Mouse (Mus musculus) embryo, embryonic 9.5 days (tissue): ENCODE results near the gene Bicdl1.
"Not testable (repeated sequence)": the region's sequence is repeated elsewhere in the genome, so short reads cannot be mapped to it uniquely, and the experiment has no call there.

Experiments
- DNase-seq: peaks from one replicate; pipeline ENCODE4 v3.0.0-alpha.2; 2017; ENCODE audit errors: extremely low spot score

Gene Bicdl1

DNA sequence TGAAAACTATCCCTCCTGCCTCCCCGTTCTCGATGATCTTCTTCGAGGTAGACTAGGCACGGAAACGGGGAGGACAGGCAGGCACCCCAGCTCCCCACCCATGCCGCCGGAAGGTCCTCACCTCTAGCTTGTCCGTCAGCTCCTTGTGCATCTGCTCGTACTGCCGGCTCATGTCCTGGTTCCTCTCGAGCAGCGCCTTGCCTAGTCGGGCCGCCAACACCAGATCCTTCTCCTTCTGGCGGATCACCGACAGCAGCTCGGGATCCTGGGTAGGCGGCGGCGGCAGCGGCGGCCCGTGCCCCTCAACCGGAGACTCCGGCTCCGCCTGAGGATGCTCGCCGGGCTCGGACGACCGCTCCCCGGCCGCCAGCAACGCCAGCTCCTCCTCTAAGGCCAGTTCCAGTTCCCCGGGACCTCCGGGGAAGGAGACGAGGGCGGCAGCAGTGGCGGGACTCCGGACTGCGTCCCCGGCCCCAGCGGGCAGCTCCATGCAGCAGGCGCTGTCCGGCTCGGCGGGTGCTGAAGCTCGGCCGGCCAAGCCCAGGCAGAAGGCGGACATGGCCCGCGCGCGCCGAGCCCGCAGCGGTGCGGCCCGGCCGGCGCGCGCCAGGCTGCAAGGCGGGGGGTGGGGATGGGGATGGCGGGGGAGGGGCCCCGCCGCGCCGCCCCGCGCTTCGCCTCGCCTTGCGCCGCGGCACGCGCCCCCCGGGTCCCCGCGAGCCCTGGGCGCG, at the start of gene Bicdl1:
TSS of gene Bicdl1 (minus strand) at position 621 of the 731 bp plus-strand sequence.
- peak; percentile 87 for DNase-seq

DNA sequence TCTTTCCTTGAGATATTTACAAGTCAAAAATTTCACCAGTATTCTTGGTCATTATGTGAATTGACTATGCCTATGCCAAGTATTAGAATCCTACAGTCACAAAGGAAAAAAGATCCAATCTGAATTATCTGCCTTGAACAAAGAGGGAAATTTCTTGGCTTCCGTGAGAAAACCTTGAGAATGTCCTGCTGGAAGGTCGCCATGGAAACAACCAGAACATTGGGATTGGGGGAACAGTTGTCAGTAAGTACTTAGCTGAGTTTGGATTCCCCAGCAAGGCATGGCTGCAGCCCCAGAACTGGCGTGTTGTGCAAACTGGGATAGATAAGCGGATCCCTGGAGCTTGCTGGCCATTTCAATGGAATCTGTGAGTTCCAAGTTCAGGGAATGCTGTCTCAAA, 45.5 kb upstream of the Bicdl1 start:
- DNase-seq = no peak

DNA sequence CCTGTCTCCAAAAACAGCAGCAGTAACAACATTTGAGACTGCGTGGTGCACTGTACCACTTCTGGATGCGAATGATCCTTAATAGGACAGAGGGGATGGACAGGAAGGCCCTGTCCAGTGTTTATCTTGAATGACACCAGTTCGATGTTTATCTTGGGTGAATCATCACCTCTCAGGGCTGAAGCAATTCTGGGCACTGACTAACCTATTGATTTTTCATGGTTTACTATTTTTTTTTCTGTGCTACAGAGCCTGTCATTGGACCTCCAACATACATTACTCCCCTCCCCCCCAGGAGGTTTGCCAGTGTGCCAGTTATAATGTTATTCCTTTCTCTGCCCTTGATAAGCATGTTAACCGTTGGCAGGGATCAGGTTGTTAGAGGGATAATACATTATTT, 43.9 kb upstream of the Bicdl1 start:
- DNase-seq = no peak

DNA sequence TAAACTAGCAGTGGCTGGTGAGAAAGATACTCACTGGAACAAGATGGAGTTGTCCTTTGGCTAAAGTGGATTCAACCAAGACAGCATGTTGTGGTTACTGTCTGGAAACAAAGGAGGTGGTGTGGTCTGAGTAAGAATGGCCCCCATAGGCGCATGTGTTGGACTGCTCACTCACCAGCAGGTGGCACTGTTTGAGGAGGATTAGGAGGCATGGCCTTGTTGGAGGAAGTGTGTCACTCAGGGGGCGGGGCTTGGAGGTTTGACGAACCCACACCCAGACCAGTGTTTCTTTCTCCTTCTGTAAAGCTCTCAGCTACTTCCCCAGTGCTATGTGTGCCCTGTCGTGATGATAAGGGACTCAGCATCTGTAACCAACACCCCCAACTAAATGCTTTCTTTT, 38.6 kb upstream of the Bicdl1 start:
- DNase-seq = no peak

DNA sequence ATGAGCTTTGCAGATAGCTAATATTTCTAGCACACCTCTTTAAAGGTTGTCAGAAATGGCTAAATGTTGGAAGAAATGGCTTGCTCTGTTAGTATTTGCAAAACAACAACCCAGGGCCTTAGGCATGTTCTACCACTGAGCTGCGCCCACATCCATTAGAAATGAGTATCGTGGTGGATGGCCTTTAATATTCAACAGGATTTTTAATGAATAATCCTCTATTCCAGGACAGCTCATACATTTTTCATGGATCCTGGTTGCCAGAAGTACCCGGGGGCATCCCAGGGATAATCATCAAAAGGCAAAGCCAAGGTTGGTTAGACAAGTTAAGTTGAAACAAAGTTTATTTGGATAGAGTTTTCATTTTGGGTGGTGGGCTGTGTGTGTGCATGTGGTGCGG, 37.7 kb upstream of the Bicdl1 start:
- DNase-seq = no peak

DNA sequence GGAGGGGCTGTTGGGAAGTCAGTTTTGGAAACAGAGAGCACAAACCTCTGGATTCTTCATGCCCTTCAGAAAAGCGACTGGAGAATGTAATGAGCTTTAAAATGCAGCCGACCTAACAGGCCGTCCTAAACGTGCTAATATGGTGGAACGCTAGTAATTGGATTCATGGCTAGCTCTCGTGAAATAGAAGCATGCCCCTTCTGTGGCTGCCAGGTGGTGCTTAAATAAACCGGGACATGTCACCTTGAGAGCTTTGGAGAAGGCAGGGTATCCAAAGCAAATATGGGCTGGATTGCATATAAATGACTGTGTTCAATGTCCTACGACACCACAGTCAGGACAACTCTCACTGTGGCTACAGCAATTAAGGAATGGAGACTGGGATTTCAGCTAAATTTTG, 35.4 kb upstream of the Bicdl1 start:
- no peak for DNase-seq

DNA sequence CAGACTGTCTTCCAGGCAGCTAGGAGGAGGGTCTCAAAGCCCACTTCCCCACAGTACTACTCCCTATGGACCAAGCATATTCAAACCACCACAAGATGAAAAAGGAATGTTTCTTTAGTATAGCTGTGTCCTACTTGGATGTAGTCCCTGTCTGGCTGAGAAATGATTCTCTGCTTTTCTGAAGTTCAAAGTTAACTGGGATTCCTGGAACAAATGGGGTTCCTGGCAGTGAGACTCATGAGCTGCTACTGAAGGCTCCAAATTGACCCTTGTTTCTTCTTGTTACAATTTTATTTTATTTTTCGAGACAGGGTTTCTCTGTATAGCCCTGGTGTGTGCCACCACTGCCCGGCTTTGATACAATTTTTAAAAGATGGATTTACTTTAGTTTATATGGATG, 32.6 kb upstream of the Bicdl1 start:
- no peak for DNase-seq

DNA sequence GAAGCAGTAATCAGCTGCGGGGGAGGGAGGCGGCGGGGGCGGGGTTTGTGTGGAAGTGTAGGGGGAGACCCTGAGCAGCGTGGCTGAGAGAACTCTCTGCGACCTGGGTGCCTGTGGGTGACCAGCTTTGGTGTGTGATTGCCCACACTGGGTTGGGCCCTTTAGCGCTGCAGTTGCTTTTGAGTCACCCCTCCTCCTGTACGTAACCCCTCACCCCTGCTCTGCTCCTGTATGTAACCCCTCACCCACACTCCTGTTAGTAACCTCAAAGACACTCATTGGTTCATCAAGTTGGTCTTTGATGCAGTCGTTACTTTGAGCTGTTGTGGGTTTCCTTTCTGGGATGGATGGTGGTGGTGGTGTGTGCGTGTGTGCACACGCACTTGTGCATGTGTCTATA, 29.5 kb upstream of the Bicdl1 start:
- DNase-seq = no peak

DNA sequence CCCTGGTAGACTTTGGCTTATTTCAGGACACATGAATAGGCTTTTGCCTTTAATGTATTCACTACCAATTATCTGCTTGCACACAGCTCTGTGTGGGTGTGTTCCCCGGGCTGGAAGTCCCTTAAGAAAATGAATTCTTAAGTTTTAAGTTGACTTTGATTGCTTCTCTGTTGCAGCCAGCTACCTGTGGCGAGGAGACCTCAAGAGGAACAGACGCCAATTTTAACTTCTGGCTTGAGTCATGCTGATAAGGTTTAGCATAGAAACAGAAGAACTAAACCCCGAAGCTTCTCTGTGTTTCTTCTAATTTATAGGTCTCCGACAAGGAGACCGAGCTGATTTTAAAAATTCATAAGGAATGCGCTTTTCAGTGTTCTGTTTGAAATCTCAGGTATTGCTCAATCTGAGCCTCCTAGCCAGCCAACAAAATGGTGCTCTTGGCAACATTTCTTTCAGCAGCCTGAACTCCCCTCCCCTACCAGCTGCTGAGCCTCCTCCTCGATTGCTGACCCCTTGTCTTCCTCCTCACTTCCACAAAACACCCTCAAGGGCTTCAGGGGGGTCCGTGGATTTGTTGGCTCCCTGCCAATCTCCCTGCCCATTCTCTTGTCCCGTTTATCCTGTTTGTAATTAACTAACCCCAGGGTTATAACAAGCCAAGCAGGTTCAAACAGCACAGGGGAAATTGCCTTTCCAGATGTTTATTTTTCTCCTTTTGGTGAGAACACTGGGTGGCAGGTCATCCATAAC, 27.2 kb upstream of the Bicdl1 start:
- DNase-seq = peak; percentile 2

DNA sequence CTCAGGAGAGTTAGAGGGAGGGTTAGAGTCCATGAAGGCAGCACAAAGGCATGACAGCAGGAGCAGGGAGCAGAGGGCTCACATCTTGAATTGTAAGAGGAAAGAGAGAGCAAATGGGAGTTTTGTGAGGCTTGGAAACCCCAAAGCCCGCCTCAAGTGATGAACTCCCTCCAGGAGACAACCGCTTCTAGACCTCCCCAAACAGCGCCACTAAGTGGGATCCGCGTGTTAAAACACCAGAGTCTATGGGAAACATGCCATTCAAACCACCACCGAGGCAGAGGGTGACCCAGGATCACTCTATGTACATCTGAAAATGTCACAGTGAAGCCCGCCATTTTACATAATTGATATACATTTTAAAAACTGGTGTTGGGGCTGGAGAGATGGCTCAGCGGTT, 26.1 kb upstream of the Bicdl1 start:
- DNase-seq = no peak

DNA sequence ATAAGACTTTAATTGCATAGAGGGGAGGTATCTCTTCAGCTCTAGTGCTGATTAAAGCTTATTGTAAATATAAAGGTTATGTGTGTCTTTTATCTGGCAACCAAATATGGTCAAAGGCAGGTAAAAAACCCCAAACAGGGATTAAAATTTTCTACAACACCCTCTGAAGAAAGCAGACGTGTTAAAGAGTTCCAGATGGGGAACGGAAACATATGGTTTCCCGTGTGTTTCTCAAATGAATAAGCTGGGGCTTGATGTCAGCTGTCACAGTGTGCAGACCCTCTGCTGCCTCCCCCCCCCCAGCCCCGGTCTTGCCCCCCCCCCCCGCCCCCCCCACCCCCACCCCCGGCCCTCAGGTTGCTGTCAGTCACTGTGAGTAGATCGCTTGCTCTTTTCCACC, 24.1 kb upstream of the Bicdl1 start:
- no peak for DNase-seq

DNA sequence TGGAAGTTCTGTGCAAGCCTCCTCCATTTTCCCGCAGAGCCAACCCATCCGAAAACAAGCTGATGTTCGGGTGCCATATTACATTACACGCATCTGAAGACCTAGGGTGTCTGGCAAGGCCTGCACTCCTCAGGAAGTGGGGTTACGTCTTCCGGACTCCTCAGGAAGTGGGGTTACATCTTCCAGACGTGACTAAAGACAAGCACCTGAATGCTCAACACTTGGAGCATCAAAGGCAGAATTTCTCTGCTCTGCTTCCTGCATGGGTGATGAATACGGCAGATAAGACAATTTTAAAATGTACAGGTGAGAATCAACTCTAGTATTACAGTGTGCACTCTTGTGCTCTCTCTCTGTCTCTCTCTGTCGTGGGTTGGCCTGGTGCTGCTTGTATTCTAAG, 23.4 kb upstream of the Bicdl1 start:
- DNase-seq = no peak

DNA sequence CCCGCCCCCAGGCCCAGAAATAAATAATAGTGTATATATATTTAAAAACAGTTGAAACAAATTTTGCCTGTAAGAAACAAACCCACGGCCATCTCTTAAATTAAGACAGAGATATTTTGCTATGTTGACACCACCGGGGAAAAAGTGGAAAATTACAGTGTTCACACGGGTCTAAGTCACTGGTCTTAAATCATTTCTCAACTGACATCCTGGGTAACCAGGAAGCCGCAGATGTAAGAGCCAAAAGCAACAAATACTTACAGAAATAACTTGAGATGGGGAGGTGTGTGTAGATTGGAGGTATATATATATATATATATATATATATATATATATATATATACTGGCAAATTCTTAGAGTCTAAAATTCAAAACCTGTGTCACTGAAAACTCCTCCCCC, 21.5 kb upstream of the Bicdl1 start:
- DNase-seq = no peak

DNA sequence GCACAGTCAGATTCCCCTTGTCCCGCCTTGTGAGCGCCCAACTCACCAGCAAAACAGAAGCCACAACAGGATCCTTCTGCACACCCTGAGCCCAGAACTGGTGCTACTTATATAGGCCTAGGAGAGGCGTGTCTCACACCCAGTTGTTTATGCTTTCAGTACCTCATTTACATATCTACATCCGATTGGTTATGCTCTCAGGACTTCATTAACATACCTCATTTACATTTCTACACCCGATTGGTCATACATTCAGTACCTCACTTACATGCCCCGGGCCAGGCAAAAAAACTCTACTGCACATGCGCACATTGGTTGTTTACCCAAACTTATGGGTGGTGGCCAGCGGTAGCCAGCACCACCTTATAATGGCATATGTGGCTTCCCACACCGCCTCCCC, 20.5 kb upstream of the Bicdl1 start:
- DNase-seq = not testable (repeated sequence)

DNA sequence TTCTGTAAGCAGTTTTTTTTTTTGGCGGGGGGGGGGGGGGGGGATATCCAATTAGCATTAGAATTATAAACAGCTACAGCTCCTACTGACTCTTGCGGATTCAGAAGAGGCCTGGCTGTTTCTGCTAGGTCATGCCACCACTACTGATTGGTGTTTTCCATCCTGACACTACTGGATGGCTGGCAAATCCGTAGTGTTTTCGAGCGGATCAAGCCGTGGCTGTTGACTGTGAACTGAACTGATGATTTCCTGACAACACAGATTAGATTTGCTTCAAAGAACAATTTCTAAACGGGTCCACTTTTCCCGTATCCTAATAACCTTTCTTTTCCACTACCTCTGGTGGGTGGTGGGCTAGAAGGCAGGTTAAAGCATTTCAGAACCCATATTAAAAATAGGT, 16.9 kb upstream of the Bicdl1 start:
- no peak for DNase-seq

DNA sequence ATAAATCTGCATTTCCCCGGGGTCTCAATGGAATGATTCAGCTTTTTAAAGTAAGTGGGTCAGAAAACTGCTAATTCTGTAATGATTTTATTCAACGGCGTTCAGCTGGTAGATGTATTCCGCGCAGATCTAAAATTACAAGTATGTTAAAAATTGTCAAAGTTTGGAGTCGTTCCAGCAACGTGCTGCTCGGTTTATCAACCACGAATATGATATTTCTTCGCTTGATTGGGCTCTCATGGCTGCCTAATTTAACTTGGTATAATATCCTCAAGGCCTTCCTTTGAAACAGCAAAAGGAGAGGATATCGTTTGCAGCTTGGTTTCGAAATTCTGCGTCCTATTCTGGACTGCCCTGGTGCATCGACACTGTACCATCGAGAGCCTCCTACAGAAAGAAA, 13.9 kb upstream of the Bicdl1 start:
- no peak for DNase-seq

DNA sequence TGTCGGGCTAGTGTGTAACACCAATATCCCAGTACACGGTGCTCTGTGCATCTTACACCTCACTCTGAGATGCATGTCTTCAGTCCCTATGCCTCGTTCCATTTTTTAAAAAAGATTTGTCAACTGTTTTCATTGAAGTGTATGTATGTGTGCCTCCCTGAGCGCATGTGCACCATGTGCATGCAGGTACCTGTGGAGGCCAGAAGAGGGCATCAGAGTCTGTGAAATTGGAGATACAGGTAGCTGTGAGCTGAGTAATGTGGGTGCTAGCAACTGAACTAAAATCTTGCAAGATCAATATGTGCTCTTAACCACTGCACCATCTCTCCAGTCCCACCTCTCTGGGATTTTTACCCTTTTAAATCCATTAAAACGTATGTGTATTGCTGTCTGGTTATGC, 6.6 kb upstream of the Bicdl1 start:
- no peak for DNase-seq

DNA sequence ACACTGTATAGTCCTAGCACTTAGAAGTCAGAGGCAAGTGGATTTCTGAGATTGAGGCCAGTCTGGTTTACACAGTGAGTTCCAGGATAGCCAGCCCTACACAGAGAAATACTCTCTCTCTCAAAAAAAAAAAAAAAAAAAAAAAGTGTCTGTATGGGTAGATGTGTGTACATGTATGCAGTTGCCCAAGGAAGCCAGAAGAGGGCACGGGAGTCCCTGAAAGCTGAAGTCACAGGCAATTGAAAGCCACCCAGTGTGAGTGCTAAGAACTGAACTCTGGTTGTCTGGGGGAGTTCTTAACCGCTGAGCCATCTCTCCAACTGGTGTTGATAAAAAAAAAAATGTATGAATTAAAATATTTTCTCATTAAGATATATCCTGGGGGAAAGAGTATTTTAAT, 3.1 kb upstream of the Bicdl1 start:
- no peak for DNase-seq

DNA sequence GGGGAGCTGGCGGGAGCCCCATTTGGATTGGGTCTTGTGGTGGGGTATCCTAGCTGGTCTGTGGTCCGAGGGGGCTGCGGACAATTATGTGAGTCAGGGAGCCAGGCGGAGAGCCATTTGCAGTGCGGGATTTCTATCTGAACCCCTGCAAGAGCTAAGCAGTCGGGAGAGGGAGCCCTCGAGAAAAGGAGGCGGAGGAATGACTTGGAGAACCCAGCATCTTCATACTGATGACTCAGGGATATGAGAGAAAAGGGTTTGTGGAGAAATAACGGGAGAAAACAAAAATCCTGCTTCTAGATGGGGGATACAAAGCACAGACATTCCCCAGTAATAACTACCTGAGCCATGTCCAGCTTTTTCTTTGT, 1.4 kb upstream of the Bicdl1 start:
- DNase-seq = no peak

DNA sequence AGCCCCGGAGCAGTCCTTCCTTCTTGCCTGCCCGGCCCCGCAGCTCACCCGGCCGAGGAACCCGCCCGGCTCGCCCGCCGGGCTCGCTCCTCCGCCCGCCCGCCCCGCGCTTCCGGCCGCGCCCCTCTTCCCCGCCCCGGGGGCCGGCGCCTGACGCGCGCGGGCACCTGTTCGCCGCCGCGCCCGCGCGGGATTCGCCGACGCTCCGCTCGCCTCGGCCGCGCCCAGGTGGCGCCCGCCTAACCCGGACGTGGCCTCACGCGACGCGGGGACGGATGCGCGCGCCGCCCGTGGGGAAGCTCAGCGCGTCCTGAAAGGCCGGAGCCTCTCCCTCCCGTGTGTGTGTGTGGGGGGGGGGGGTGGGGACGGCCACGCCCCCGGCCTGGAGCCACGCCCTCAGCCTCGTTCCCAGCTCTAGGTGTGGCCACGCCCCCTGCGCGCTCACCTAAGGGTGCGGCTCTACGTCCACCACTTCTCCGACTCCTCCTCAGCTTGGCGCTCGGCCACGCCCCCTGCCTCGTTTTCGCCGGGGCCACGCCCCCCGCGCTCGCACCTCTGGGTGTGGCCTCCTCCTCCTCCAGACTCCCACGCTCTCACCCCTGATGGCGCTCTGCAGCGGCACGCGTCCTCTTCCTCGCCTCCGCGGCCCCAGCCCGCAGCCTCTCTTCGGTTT, 891 bp upstream of the Bicdl1 start:
- DNase-seq = peak; percentile 94

DNA sequence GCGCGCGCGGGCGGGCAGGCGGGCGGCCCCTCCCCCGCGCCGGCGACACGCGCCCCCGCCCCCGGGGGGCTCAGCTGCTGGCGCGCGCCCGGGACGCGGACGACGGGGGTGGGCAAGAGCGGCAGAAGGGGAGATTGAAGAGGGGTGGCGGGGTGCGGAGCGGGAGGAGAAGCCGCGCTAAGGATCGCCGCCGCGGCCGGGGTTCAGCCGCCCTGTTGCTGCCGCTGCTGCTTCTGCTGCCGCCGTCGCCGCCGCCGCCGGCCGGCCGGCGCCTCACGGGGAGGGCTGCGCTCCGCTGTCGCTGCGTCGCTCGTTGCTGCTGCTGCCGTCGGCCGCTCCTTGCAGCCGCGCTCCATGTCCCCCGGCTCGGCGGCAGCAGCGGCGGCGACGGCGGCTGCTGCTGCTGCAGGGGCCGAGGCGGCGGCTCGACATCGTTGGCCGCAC, 333 bp upstream of the Bicdl1 start:
- DNase-seq = no peak

DNA sequence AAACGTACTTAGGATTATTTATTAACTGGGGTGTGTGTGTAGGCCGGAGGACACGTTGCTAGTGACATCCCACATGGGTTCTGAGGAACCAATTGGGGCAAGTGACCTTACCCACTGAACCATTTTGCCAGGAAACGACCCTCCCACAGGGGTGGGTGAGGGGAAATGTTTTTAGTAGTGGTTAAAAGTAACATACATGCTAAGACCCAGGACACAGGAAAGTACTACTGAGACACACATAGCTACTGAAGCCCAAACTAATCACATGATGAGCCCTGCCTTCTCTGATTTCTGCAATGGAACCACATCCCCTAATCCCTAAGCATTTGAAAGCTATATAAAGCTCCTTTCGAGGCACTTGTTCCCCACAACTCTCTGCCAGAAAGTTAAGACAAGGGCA, 1.1 kb downstream of the Bicdl1 start:
- DNase-seq = no peak

DNA sequence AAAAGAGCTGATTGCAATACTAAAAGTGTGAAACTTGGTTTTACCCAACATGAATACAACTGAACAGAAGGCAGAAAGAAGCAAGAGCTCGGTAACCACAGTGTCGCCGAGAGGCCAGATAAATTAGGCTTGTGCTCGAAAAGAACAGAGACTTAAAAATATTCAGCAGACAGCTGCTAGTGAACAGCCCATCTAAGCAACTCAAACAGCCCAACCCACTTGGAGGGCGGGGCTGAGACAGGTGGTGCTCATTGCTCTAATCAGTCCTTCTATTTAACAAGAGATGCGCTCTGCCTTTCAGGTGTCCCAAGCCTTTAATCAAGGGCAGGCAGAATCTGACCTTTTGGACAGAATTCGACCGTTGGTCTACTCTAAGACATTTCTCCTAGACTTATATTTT, 4.8 kb downstream of the Bicdl1 start:
- DNase-seq = no peak
